Mouse (Mus musculus) ES-E14 (cell line): Measurements from ENCODE around the gene Dnajb1.

ENCODE experiments used
- CHD2 ChIP-seq: IDR thresholded peaks from 2 replicates; pipeline ENCODE4 v1.6.1; 2014; ENCODE audit warnings: mild to moderate bottlenecking, low read depth, low read length, inconsistent platforms
- HCFC1 ChIP-seq: IDR thresholded peaks from 2 replicates; pipeline ENCODE4 v1.6.1; 2012; ENCODE audit warnings: low read length, inconsistent platforms, borderline replicate concordance; ENCODE audit not compliant: insufficient read depth
- MAFK ChIP-seq: IDR thresholded peaks from 2 replicates; pipeline ENCODE4 v1.6.1; 2014; ENCODE audit warnings: mild to moderate bottlenecking, low read depth, low read length, inconsistent platforms; ENCODE audit not compliant: insufficient read depth
- ZC3H11A ChIP-seq: IDR thresholded peaks from 2 replicates; pipeline ENCODE4 v1.6.1; 2012; ENCODE audit warnings: low read depth, mild to moderate bottlenecking, inconsistent platforms, low read length, borderline replicate concordance
- ZNF384 ChIP-seq: IDR thresholded peaks from 2 replicates; pipeline ENCODE4 v1.6.1; 2012; ENCODE audit warnings: low read depth, low read length, inconsistent platforms

DNA sequence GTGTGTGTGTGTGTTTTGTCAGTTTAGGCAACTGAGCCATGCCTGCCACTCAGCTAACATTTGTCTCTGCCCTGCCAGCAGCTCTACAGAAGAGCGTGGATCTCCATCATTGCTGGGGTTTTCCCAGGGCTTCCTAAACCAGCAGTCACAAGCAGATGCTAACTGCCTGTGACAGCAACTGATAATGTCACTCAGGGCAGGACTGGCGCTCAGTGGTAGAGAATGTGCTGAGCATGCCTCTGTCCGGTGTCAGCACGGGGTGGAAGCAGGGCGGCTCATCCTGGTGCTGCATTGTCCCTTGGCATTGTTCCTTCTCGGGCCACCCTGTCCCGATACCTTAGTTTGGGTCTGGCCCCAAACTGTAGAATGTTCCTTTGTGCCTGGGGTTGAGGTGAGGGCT is 15.6 kb downstream of the Dnajb1 start:
- no peak for TF ChIP-seq ZC3H11A
- TF ChIP-seq CHD2, result no peak
- no peak for TF ChIP-seq MAFK
- TF ChIP-seq ZNF384, result no peak
- no peak for TF ChIP-seq HCFC1
